Mouse (Mus musculus) MEL (cell line): Measurements from ENCODE around the gene 4930404H24Rik. TPM values are rescaled to one million over a fixed set of nuclear protein-coding genes. Genes with fewer than 3 reads are reported as not detected.

Experiments used
- DNase-seq: peaks from one replicate; pipeline ENCODE4 v3.0.0; 2011; ENCODE audit warnings: low read depth, low spot score
- H3K27ac ChIP-seq: 2 replicates; pipeline ENCODE4 v1.5.1; 2012; ENCODE audit warnings: low read depth, mild to moderate bottlenecking, control low read depth, low read length, moderate library complexity; ENCODE audit not compliant: control insufficient read depth
- H3K27me3 ChIP-seq, 2 experiments: fragments of 150-350 bp in 1 of 2; sonication (generic) in 1 of 2; 2 replicates each; pipeline ENCODE4 v1.6.1; 2012; ENCODE audit warnings: low read length in 2 of 2, mild to moderate bottlenecking in 2 of 2, improper control_type of control experiment in 1 of 2, moderate library complexity in 1 of 2; ENCODE audit not compliant: insufficient read depth in 2 of 2, control insufficient read depth in 1 of 2
- H3K36me3 ChIP-seq, 2 experiments: 2 replicates each; pipeline ENCODE4 v1.6.1; 2012 to 2014; ENCODE audit warnings: low read length in 2 of 2, improper control_type of control experiment in 1 of 2, inconsistent platforms in 1 of 2, mild to moderate bottlenecking in 1 of 2; ENCODE audit not compliant: insufficient read depth in 2 of 2, control insufficient read depth in 1 of 2
- H3K4me1 ChIP-seq, 2 experiments: fragments of 150-350 bp in 1 of 2; sonication (generic) in 1 of 2; 2 replicates each; pipeline ENCODE4 v1.6.1; 2012; ENCODE audit warnings: low read length in 2 of 2, improper control_type of control experiment in 1 of 2, mild to moderate bottlenecking in 1 of 2; ENCODE audit not compliant: insufficient read depth in 2 of 2, control insufficient read depth in 1 of 2
- H3K4me3 ChIP-seq, 2 experiments: fragments of 150-350 bp in 1 of 2; sonication (generic) in 1 of 2; 2 replicates each; pipeline ENCODE4 v1.5.1; 2012; ENCODE audit warnings: low read depth in 2 of 2, low read length in 2 of 2, mild to moderate bottlenecking in 2 of 2, moderate library complexity in 2 of 2, control low read depth in 1 of 2, improper control_type of control experiment in 1 of 2; ENCODE audit not compliant: control insufficient read depth in 1 of 2, insufficient read depth in 1 of 2
- H3K79me2 ChIP-seq: 2 replicates; pipeline ENCODE4 v1.6.1; 2012; ENCODE audit warnings: mild to moderate bottlenecking, low read length, moderate library complexity; ENCODE audit not compliant: control insufficient read depth, poor library complexity, insufficient read depth
- H3K9ac ChIP-seq: 2 replicates; pipeline ENCODE4 v1.6.1; 2012; ENCODE audit warnings: low read depth, mild to moderate bottlenecking, control low read depth, low read length, moderate library complexity; ENCODE audit not compliant: control insufficient read depth, poor library complexity, severe bottlenecking
- H3K9me3 ChIP-seq: fragments of 150-350 bp; sonication (generic); replicated peaks from 2 replicates; pipeline ENCODE4 v1.6.1; 2012; ENCODE audit warnings: mild to moderate bottlenecking, low read length, improper control_type of control experiment, moderate library complexity; ENCODE audit not compliant: insufficient read depth
- BHLHE40 ChIP-seq: IDR thresholded peaks from 2 replicates; pipeline ENCODE4 v1.6.1; 2012; ENCODE audit warnings: low read depth, mild to moderate bottlenecking, inconsistent platforms, low read length, improper control_type of control experiment, borderline replicate concordance
- CHD1 ChIP-seq: IDR thresholded peaks from 2 replicates; pipeline ENCODE4 v1.6.1; 2012; ENCODE audit warnings: low read depth, mild to moderate bottlenecking, inconsistent platforms, low read length, improper control_type of control experiment
- CTCF ChIP-seq, 3 experiments: IDR thresholded peaks in 2 of 3; conservative IDR thresholded peaks in 1 of 3; 2 replicates each; pipeline ENCODE4 v1.5.1; 2011 to 2012; ENCODE audit warnings: low read length in 3 of 3, low read depth in 2 of 3, mild to moderate bottlenecking in 2 of 3, improper control_type of control experiment in 1 of 3, inconsistent platforms in 1 of 3, mixed read lengths in 1 of 3, moderate library complexity in 1 of 3; ENCODE audit not compliant: control insufficient read depth in 1 of 3, insufficient read depth in 1 of 3, poor library complexity in 1 of 3, severe bottlenecking in 1 of 3
- E2F4 ChIP-seq: IDR thresholded peaks from 2 replicates; pipeline ENCODE4 v1.6.1; 2011; ENCODE audit warnings: low read depth, low read length, improper control_type of control experiment, borderline replicate concordance
- GABPA ChIP-seq: IDR thresholded peaks from 2 replicates; pipeline ENCODE4 v1.6.1; 2012; ENCODE audit warnings: low read depth, mild to moderate bottlenecking, inconsistent platforms, low read length, improper control_type of control experiment, moderate library complexity
- JUND ChIP-seq: IDR thresholded peaks from 2 replicates; pipeline ENCODE4 v1.6.1; 2011; ENCODE audit warnings: low read depth, mild to moderate bottlenecking, improper control_type of control experiment, low read length
- KAT2A ChIP-seq: conservative IDR thresholded peaks from 2 replicates; pipeline ENCODE4 v1.6.1; 2012; ENCODE audit warnings: low read depth, low read length, improper control_type of control experiment, inconsistent platforms
- MAX ChIP-seq: IDR thresholded peaks from 2 replicates; pipeline ENCODE4 v1.6.1; 2011; ENCODE audit warnings: low read length, improper control_type of control experiment
- MXI1 ChIP-seq: IDR thresholded peaks from 2 replicates; pipeline ENCODE4 v1.6.1; 2011; ENCODE audit warnings: mild to moderate bottlenecking, low read depth, low read length, improper control_type of control experiment
- MYB ChIP-seq: IDR thresholded peaks from 2 replicates; pipeline ENCODE4 v1.6.1; 2011; ENCODE audit warnings: mild to moderate bottlenecking, low read depth, low read length, improper control_type of control experiment
- MYC ChIP-seq: IDR thresholded peaks from 2 replicates; pipeline ENCODE4 v1.6.1; 2011; ENCODE audit warnings: low read depth, mild to moderate bottlenecking, low read length, improper control_type of control experiment, moderate library complexity
- NELFE ChIP-seq: IDR thresholded peaks from 2 replicates; pipeline ENCODE4 v1.6.1; 2011; ENCODE audit warnings: low read depth, low read length, improper control_type of control experiment
- NRF1 ChIP-seq: IDR thresholded peaks from 2 replicates; pipeline ENCODE4 v1.6.1; 2014; ENCODE audit warnings: low read depth, mild to moderate bottlenecking, inconsistent platforms, low read length, improper control_type of control experiment, moderate library complexity; ENCODE audit not compliant: poor library complexity, insufficient read depth, severe bottlenecking
- POLR2AphosphoS5 ChIP-seq: IDR thresholded peaks from 2 replicates; pipeline ENCODE4 v1.6.1; 2012; ENCODE audit warnings: low read depth, borderline replicate concordance, mild to moderate bottlenecking, inconsistent platforms, low read length, moderate library complexity, mixed read lengths
- RAD21 ChIP-seq: IDR thresholded peaks from 2 replicates; pipeline ENCODE4 v1.6.1; 2011; ENCODE audit warnings: mild to moderate bottlenecking, low read depth, low read length, improper control_type of control experiment
- RCOR1 ChIP-seq: IDR thresholded peaks from 2 replicates; pipeline ENCODE4 v1.6.1; 2012; ENCODE audit warnings: low read depth, mild to moderate bottlenecking, inconsistent platforms, low read length, improper control_type of control experiment
- SIN3A ChIP-seq: IDR thresholded peaks from 2 replicates; pipeline ENCODE4 v1.6.1; 2012; ENCODE audit warnings: low read length, improper control_type of control experiment, inconsistent platforms
- SMC3 ChIP-seq: IDR thresholded peaks from 2 replicates; pipeline ENCODE4 v1.6.1; 2011; ENCODE audit warnings: low read depth, low read length, improper control_type of control experiment
- TAL1 ChIP-seq: IDR thresholded peaks from 2 replicates; pipeline ENCODE4 v1.6.1; 2012; ENCODE audit warnings: mild to moderate bottlenecking, inconsistent platforms, low read length, moderate library complexity, mixed read lengths
- TBP ChIP-seq: IDR thresholded peaks from 2 replicates; pipeline ENCODE4 v1.8.0; 2011; ENCODE audit warnings: low read depth, low read length, improper control_type of control experiment
- TCF12 ChIP-seq: IDR thresholded peaks from 2 replicates; pipeline ENCODE4 v1.6.1; 2014; ENCODE audit warnings: low read depth, mild to moderate bottlenecking, inconsistent platforms, low read length, improper control_type of control experiment, moderate library complexity
- UBTF ChIP-seq: IDR thresholded peaks from 2 replicates; pipeline ENCODE4 v1.6.1; 2012; ENCODE audit warnings: low read depth, mild to moderate bottlenecking, inconsistent platforms, low read length, improper control_type of control experiment, moderate library complexity, borderline replicate concordance; ENCODE audit not compliant: insufficient read depth
- ZC3H11A ChIP-seq: IDR thresholded peaks from 2 replicates; pipeline ENCODE4 v1.6.1; 2012; ENCODE audit warnings: low read depth, mild to moderate bottlenecking, inconsistent platforms, low read length, improper control_type of control experiment
- ZKSCAN1 ChIP-seq: IDR thresholded peaks from 2 replicates; pipeline ENCODE4 v1.6.1; 2012; ENCODE audit warnings: low read depth, mild to moderate bottlenecking, inconsistent platforms, low read length, improper control_type of control experiment, moderate library complexity
- polyA plus RNA-seq, 2 experiments: library from polyadenylated mRNA; stranded (reverse) in 1 of 2; unstranded in 1 of 2; fragments of >175 nt in 1 of 2; fragments of >200 nt in 1 of 2; gene quantifications; 2 replicates each; pipeline versions ENCODE4 v1.2.1 to v1.2.4; 2012; ENCODE audit warnings: low replicate concordance in 2 of 2, low read depth in 1 of 2; ENCODE audit not compliant: insufficient read length in 2 of 2, insufficient read depth in 1 of 2, missing spikeins in 1 of 2
- total RNA-seq: library from RNA; depleted of rRNA; stranded (reverse); fragments of 300-350 nt; gene quantifications from 2 replicates; pipeline ENCODE4 v1.2.3, GENCODE M21; 2012

4930404H24Rik gene
- total and polyA plus RNA-seq, 3 experiments: 0.24 TPM; not detected in 2

GRCm38 (mm10) chr2:153499154-153499553, 6.6 kb downstream of the 4930404H24Rik start:
- TF ChIP-seq MXI1 (no peak), ZKSCAN1 (no peak), SIN3A (no peak), SMC3 (peak; percentile 65), CTCF (IDR thresholded peaks at IDR 0.05 in 2 of 3, conservative IDR thresholded peaks at IDR 0.05 in 1 of 3; ENCODE audit: control insufficient read depth in 1 of 3, insufficient read depth in 1 of 3, low read depth in 2 of 3, low read length in 3 of 3, poor library complexity in 1 of 3, severe bottlenecking in 1 of 3) (peak; percentile 36 to 62 (median 46)), ZC3H11A (peak; percentile 64), MYC (no peak), NELFE (no peak), RAD21 (peak; percentile 50)
- DNase-seq: peak; percentile 40
- Histone ChIP-seq H3K9me3 (no peaks in the 10 kb centered on the region), H3K36me3 (peaks cover 0 to 24% of the 10 kb centered on the region in 2 experiments; a peak in 2 of 4 replicates), H3K4me1 (peaks cover 12 to 31% of the 10 kb centered on the region in 2 experiments; a peak in 3 of 4 replicates), H3K9ac (no peak overlapping the region), H3K79me2 (peaks cover 4% of the 10 kb centered on the region), H3K4me3 (no peak overlapping the region), H3K27ac (no peak overlapping the region), H3K27me3 (no peaks in the 10 kb centered on the region)

- Histone ChIP-seq H3K4me3 (no peak overlapping the region), H3K9me3 (no peaks in the 10 kb centered on the region), H3K79me2 (no peaks in the 10 kb centered on the region), H3K27me3 (no peaks in the 10 kb centered on the region), H3K4me1 (peaks cover 12 to 16% of the 10 kb centered on the region in 2 experiments), H3K9ac (no peak overlapping the region), H3K36me3 (peaks cover 0 to 11% of the 10 kb centered on the region in 2 experiments; a peak in 2 of 4 replicates), H3K27ac (no peak overlapping the region)
- TF ChIP-seq MAX: no peak
- no peak for TF ChIP-seq MYC
- no peak for DNase-seq
Observed at GRCm38 (mm10) chr2:153506385-153506784, 13.8 kb downstream of the 4930404H24Rik start.

- peaks cover 12 to 16% of the 10 kb centered on the region in 2 experiments for H3K4me1 ChIP-seq
- no peak for DNase-seq
- H3K27ac ChIP-seq: no peak overlapping the region
Observed at GRCm38 (mm10) chr2:153507969-153508368, 15.4 kb downstream of the 4930404H24Rik start.

More at GRCm38 (mm10) chr2:153507969-153508368, 15.4 kb downstream of the 4930404H24Rik start:
- Histone ChIP-seq H3K4me3 (no peak overlapping the region), H3K9ac (no peak overlapping the region), H3K27me3 (no peaks in the 10 kb centered on the region), H3K9me3 (no peaks in the 10 kb centered on the region), H3K79me2 (no peaks in the 10 kb centered on the region), H3K36me3 (peaks cover 0 to 11% of the 10 kb centered on the region in 2 experiments; a peak in 2 of 4 replicates)
- TF ChIP-seq CTCF (IDR thresholded peaks at IDR 0.05 in 2 of 3, conservative IDR thresholded peaks at IDR 0.05 in 1 of 3; ENCODE audit: control insufficient read depth in 1 of 3, insufficient read depth in 1 of 3, low read depth in 2 of 3, low read length in 3 of 3, poor library complexity in 1 of 3, severe bottlenecking in 1 of 3): no peak
- no peak for TF ChIP-seq GABPA
- no peak for TF ChIP-seq TBP
- no peak for TF ChIP-seq UBTF
- TF ChIP-seq E2F4: no peak
- TF ChIP-seq ZKSCAN1: no peak
- no peak for TF ChIP-seq NELFE
- TF ChIP-seq RCOR1: no peak
- no peak for TF ChIP-seq POLR2AphosphoS5
- no peak for TF ChIP-seq MAX
- no peak for TF ChIP-seq TCF12
- no peak for TF ChIP-seq NRF1
- TF ChIP-seq TAL1: no peak
- TF ChIP-seq MYB: no peak
- TF ChIP-seq JUND: no peak
- TF ChIP-seq BHLHE40: no peak
- no peak for TF ChIP-seq CHD1
- no peak for TF ChIP-seq RAD21
- no peak for TF ChIP-seq KAT2A
